Mouse (Mus musculus) bone marrow macrophage, adult 2 months (primary cell): ENCODE measurements around the gene Gja1.

Experiments used
- CTCF ChIP-seq: IDR thresholded peaks from 2 replicates; pipeline ENCODE4 v1.5.1; 2012; ENCODE audit warnings: low read depth, mild to moderate bottlenecking, low read length, moderate library complexity
- POLR2A ChIP-seq: IDR thresholded peaks from 2 replicates; pipeline ENCODE4 v1.6.1; 2012; ENCODE audit warnings: mild to moderate bottlenecking, low read depth, low read length, borderline replicate concordance

DNA sequence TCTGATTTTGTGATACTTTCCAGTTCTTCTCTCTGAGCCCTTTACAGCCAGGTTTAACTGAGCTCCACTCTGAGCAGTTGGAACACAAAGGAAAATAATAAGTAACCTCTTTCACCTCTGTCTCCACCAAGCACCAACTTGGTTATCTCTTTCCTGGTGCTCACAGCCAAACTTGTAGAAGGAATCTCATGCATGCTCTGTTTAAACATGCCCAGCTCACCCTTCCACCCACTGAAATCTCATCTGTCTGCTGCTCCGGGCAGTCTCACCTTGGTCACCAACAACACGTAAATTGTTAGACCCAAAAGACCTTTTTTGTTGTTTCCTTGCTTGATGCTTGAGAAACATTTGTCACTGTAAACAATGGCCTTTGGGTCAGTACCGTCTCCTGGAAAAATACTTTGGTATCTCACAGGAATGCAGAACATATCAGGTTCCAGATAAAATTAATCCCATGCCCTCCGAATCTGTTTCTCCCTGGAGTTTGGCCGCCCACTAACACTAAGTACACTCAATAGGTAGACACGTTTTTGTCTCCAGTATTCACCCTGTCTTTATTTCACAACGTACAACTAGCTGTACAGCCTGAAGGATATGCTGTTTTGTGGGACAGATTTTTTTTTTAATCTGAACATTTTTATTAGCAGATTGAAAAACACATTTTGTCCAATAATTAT lies 38.9 kb downstream of the Gja1 start:
- no peak for TF ChIP-seq POLR2A
- TF ChIP-seq CTCF: no peak
